Mouse (Mus musculus): Measurements from ENCODE around the gene Alkbh7. TPM values are rescaled to one million over a fixed set of nuclear protein-coding genes. Genes with fewer than 3 reads are reported as not detected.

Alkbh7 gene
- total RNA-seq, 2 experiments from 2014 or later, result 7.6 to 13.0 TPM

- ATAC-seq (ENCODE audit: poor library complexity, severe bottlenecking), result no peak
These were observed 10.9 kb upstream of the Alkbh7 start for GRCm38 (mm10) chr17:56986105-56986805.

GRCm38 (mm10) chr17:56988441-56988840 lies 8.7 kb upstream of the Alkbh7 start:
- ATAC-seq (ENCODE audit: poor library complexity, severe bottlenecking), result no peak

- ATAC-seq (ENCODE audit: poor library complexity, severe bottlenecking), result no peak
These were observed 8.2 kb upstream of the Alkbh7 start for GRCm38 (mm10) chr17:56988921-56989430.

- ATAC-seq (ENCODE audit: poor library complexity, severe bottlenecking), result peak; percentile 78
These were observed 7.5 kb upstream of the Alkbh7 start for GRCm38 (mm10) chr17:56989467-56990114.

GRCm38 (mm10) chr17:56990115-56990746 lies 6.9 kb upstream of the Alkbh7 start, which contains the start of gene Clpp:
TSS of gene Clpp (plus strand) at chr17:56990305.
- ATAC-seq (ENCODE audit: poor library complexity, severe bottlenecking), result peak; percentile 97

GRCm38 (mm10) chr17:56990966-56991365 lies 6.2 kb upstream of the Alkbh7 start:
- ATAC-seq (ENCODE audit: poor library complexity, severe bottlenecking), result no peak

GRCm38 (mm10) chr17:56995046-56995445 lies 2.1 kb upstream of the Alkbh7 start:
- ATAC-seq (ENCODE audit: poor library complexity, severe bottlenecking), result no peak

GRCm38 (mm10) chr17:56996506-56996905 lies 633 bp upstream of the Alkbh7 start:
- ATAC-seq (ENCODE audit: poor library complexity, severe bottlenecking), result no peak

GRCm38 (mm10) chr17:56999414-56999813 lies 2.3 kb downstream of the Alkbh7 start:
- ATAC-seq (ENCODE audit: poor library complexity, severe bottlenecking), result no peak

GRCm38 (mm10) chr17:56999968-57000609 lies 3.0 kb downstream of the Alkbh7 start, which contains the start of gene Pspn:
TSS of gene Pspn (minus strand) at chr17:57000018.
- ATAC-seq (ENCODE audit: poor library complexity, severe bottlenecking), result no peak

- no peak for ATAC-seq (ENCODE audit: poor library complexity, severe bottlenecking)
These were observed 4.1 kb downstream of the Alkbh7 start for GRCm38 (mm10) chr17:57001228-57001627.

GRCm38 (mm10) chr17:57003994-57004393 lies 6.9 kb downstream of the Alkbh7 start:
- ATAC-seq (ENCODE audit: poor library complexity, severe bottlenecking), result no peak

- no peak for ATAC-seq (ENCODE audit: poor library complexity, severe bottlenecking)
These were observed 10.2 kb downstream of the Alkbh7 start for GRCm38 (mm10) chr17:57007137-57007905.

- peak; percentile 61 for ATAC-seq (ENCODE audit: poor library complexity, severe bottlenecking)
These were observed 13.7 kb downstream of the Alkbh7 start for GRCm38 (mm10) chr17:57010911-57011235.

- ATAC-seq (ENCODE audit: poor library complexity, severe bottlenecking), result peak; percentile 86
These were observed 14.3 kb downstream of the Alkbh7 start, which contains the start of the genes Gtf2f1 and Gm17949 for GRCm38 (mm10) chr17:57011236-57012141. TSS of gene Gtf2f1 (minus strand) at chr17:57011288. TSS of gene Gm17949 (plus strand) at chr17:57011469.

- no peak for ATAC-seq (ENCODE audit: poor library complexity, severe bottlenecking)
These were observed 15.2 kb downstream of the Alkbh7 start for GRCm38 (mm10) chr17:57012245-57012795.

GRCm38 (mm10) chr17:57019693-57020092 lies 22.6 kb downstream of the Alkbh7 start:
- ATAC-seq (ENCODE audit: poor library complexity, severe bottlenecking), result no peak

- ATAC-seq (ENCODE audit: poor library complexity, severe bottlenecking), result no peak
These were observed 23.8 kb downstream of the Alkbh7 start for GRCm38 (mm10) chr17:57020960-57021359.

GRCm38 (mm10) chr17:57027471-57027870 lies 30.3 kb downstream of the Alkbh7 start:
- no peak for ATAC-seq (ENCODE audit: poor library complexity, severe bottlenecking)
